Mouse (Mus musculus): ENCODE results near the gene Pin1rt1. TPM values are rescaled to one million over a fixed set of nuclear protein-coding genes. Genes with fewer than 3 reads are reported as not detected.

The Pin1rt1 gene
- polyA plus RNA-seq, 1 experiment from 2014 or later, result not detected

GRCm38 (mm10) chr2:104740248-104740949 lies 24.2 kb upstream of the Pin1rt1 start:
- Histone ChIP-seq H3K9ac (no peak overlapping the region), H3K4me1 (replicated peaks) (peaks cover 28% of the 10 kb centered on the region), H3K36me3 (no peaks in the 10 kb centered on the region), H3K4me3 (no peak overlapping the region), H3K27me3 (peaks cover 47% of the 10 kb centered on the region), H3K4me2 (no peak overlapping the region), H3K9me3 (no peaks in the 10 kb centered on the region), H3K27ac (replicated peaks) (no peak overlapping the region)
- no peak for ATAC-seq (ENCODE audit: low read depth)
- WGBS, result 59% methylated on average over 7 of the region's 7 CpGs

- Histone ChIP-seq H3K27me3 (peaks cover 44% of the 10 kb centered on the region), H3K36me3 (no peaks in the 10 kb centered on the region), H3K4me2 (no peak overlapping the region), H3K9me3 (no peaks in the 10 kb centered on the region), H3K27ac (replicated peaks) (no peak overlapping the region), H3K4me1 (replicated peaks) (peaks cover 28% of the 10 kb centered on the region), H3K4me3 (no peak overlapping the region), H3K9ac (no peak overlapping the region)
- WGBS, result 95% methylated on average over 2 of the region's 2 CpGs
- no peak for ATAC-seq (ENCODE audit: low read depth)
These were observed 23.5 kb upstream of the Pin1rt1 start for GRCm38 (mm10) chr2:104739691-104740090.

- Histone ChIP-seq H3K27me3 (peaks cover 16% of the 10 kb centered on the region), H3K27ac (replicated peaks) (no peak overlapping the region), H3K9me3 (no peaks in the 10 kb centered on the region), H3K4me1 (replicated peaks) (peaks cover 8% of the 10 kb centered on the region), H3K4me2 (no peak overlapping the region), H3K9ac (no peak overlapping the region), H3K36me3 (no peaks in the 10 kb centered on the region), H3K4me3 (no peak overlapping the region)
- ATAC-seq (ENCODE audit: low read depth), result no peak
- 65% methylated on average over 7 of the region's 7 CpGs for WGBS
These were observed 20.1 kb upstream of the Pin1rt1 start for GRCm38 (mm10) chr2:104736241-104736640.

GRCm38 (mm10) chr2:104732562-104733256 lies 16.5 kb upstream of the Pin1rt1 start:
- WGBS, result 80% methylated on average over 7 of the region's 7 CpGs
- H3K36me3 ChIP-seq, result no peaks in the 10 kb centered on the region
- no peak overlapping the region for H3K9ac ChIP-seq
- H3K27ac ChIP-seq (replicated peaks), result no peak overlapping the region
- H3K4me1 ChIP-seq (replicated peaks), result no peaks in the 10 kb centered on the region
- no peaks in the 10 kb centered on the region for H3K27me3 ChIP-seq
- H3K9me3 ChIP-seq, result no peaks in the 10 kb centered on the region
- H3K4me2 ChIP-seq, result no peak overlapping the region
- no peak for ATAC-seq (ENCODE audit: low read depth)
- H3K4me3 ChIP-seq, result no peak overlapping the region

- no peak overlapping the region for H3K4me2 ChIP-seq
- no peak overlapping the region for H3K9ac ChIP-seq
- no peaks in the 10 kb centered on the region for H3K36me3 ChIP-seq
- ATAC-seq (ENCODE audit: low read depth), result no peak
- H3K27ac ChIP-seq (replicated peaks), result no peak overlapping the region
- no peaks in the 10 kb centered on the region for H3K4me1 ChIP-seq (replicated peaks)
- H3K27me3 ChIP-seq, result no peaks in the 10 kb centered on the region
- H3K4me3 ChIP-seq, result no peak overlapping the region
- no peaks in the 10 kb centered on the region for H3K9me3 ChIP-seq
- 88% methylated on average over 9 of the region's 9 CpGs for WGBS
These were observed 15.9 kb upstream of the Pin1rt1 start for GRCm38 (mm10) chr2:104732033-104732444.

GRCm38 (mm10) chr2:104727369-104727768 lies 11.2 kb upstream of the Pin1rt1 start:
- no peak overlapping the region for H3K9ac ChIP-seq
- no peak overlapping the region for H3K27ac ChIP-seq (replicated peaks)
- no peak overlapping the region for H3K4me2 ChIP-seq
- no peaks in the 10 kb centered on the region for H3K4me1 ChIP-seq (replicated peaks)
- 81% methylated on average over 1 of the region's 1 CpGs for WGBS
- H3K9me3 ChIP-seq, result no peaks in the 10 kb centered on the region
- no peak overlapping the region for H3K4me3 ChIP-seq
- no peaks in the 10 kb centered on the region for H3K27me3 ChIP-seq
- no peaks in the 10 kb centered on the region for H3K36me3 ChIP-seq
- ATAC-seq (ENCODE audit: low read depth), result no peak

GRCm38 (mm10) chr2:104722021-104722420 lies 5.8 kb upstream of the Pin1rt1 start:
- Histone ChIP-seq H3K27ac (replicated peaks) (no peak overlapping the region), H3K4me1 (replicated peaks) (no peaks in the 10 kb centered on the region), H3K9ac (no peak overlapping the region), H3K9me3 (no peaks in the 10 kb centered on the region), H3K36me3 (no peaks in the 10 kb centered on the region), H3K4me2 (no peak overlapping the region), H3K27me3 (no peaks in the 10 kb centered on the region), H3K4me3 (no peak overlapping the region)
- 65% methylated on average over 3 of the region's 3 CpGs for WGBS
- ATAC-seq (ENCODE audit: low read depth), result no peak

GRCm38 (mm10) chr2:104717827-104718226 lies 1.6 kb upstream of the Pin1rt1 start:
- Histone ChIP-seq H3K4me2 (no peak overlapping the region), H3K4me1 (replicated peaks) (peaks cover 8% of the 10 kb centered on the region; the same call in 1 of the 2 replicates), H3K27me3 (no peaks in the 10 kb centered on the region), H3K4me3 (no peak overlapping the region), H3K9me3 (no peaks in the 10 kb centered on the region), H3K9ac (no peak overlapping the region), H3K27ac (replicated peaks) (no peak overlapping the region), H3K36me3 (no peaks in the 10 kb centered on the region)
- no peak for ATAC-seq (ENCODE audit: low read depth)
- WGBS, result 83% methylated on average over 4 of the region's 4 CpGs

- Histone ChIP-seq H3K4me3 (no peak overlapping the region), H3K4me1 (replicated peaks) (peaks cover 12% of the 10 kb centered on the region; the same call in 1 of the 2 replicates), H3K9ac (no peak overlapping the region), H3K9me3 (no peaks in the 10 kb centered on the region), H3K27me3 (no peaks in the 10 kb centered on the region), H3K36me3 (no peaks in the 10 kb centered on the region), H3K4me2 (no peak overlapping the region), H3K27ac (replicated peaks) (no peak overlapping the region)
- WGBS, result 89% methylated on average over 2 of the region's 2 CpGs
- ATAC-seq (ENCODE audit: low read depth), result no peak
These were observed 1.1 kb upstream of the Pin1rt1 start for GRCm38 (mm10) chr2:104717231-104717735.

- Histone ChIP-seq H3K4me2 (no peak overlapping the region), H3K27ac (replicated peaks) (no peak overlapping the region), H3K27me3 (no peaks in the 10 kb centered on the region), H3K9me3 (no peaks in the 10 kb centered on the region), H3K9ac (0 out of 2 replicates have a peak overlapping the region, but pooled peaks have one; percentile 0), H3K36me3 (no peaks in the 10 kb centered on the region), H3K4me3 (no peak overlapping the region), H3K4me1 (replicated peaks) (peaks cover 32% of the 10 kb centered on the region)
- ATAC-seq (ENCODE audit: low read depth), result no peak
- WGBS, result 37% methylated on average over 15 of the region's 15 CpGs
These were observed 1.9 kb downstream of the Pin1rt1 start for GRCm38 (mm10) chr2:104714254-104714691.

- no peaks in the 10 kb centered on the region for H3K9me3 ChIP-seq
- H3K4me3 ChIP-seq, result peak overlapping the region; percentile 76
- H3K4me1 ChIP-seq (replicated peaks), result peaks cover 32% of the 10 kb centered on the region
- 4% methylated on average over 7 of the region's 7 CpGs for WGBS
- H3K27me3 ChIP-seq, result no peaks in the 10 kb centered on the region
- peak overlapping the region; percentile 69 for H3K4me2 ChIP-seq
- peak overlapping the region; percentile 92 for H3K27ac ChIP-seq (replicated peaks)
- peak; percentile 32 for ATAC-seq (ENCODE audit: low read depth)
- 0 out of 2 replicates have a peak, but pooled peaks cover 3% of the 10 kb centered on the region for H3K36me3 ChIP-seq
- peak overlapping the region; percentile 91 for H3K9ac ChIP-seq
These were observed 3.7 kb downstream of the Pin1rt1 start for GRCm38 (mm10) chr2:104712486-104712809.
